Mouse (Mus musculus) brain, embryonic 18.5 days (tissue): ENCODE measurements around the gene Il34.
"Not testable (repeated sequence)": the region's sequence is repeated elsewhere in the genome, so short reads cannot be mapped to it uniquely, and the experiment has no call there.

ENCODE experiments used
- DNase-seq: peaks from one replicate; pipeline ENCODE4 v3.0.0-alpha.2; 2012; ENCODE audit warnings: low read depth, low spot score

Il34 gene

DNA sequence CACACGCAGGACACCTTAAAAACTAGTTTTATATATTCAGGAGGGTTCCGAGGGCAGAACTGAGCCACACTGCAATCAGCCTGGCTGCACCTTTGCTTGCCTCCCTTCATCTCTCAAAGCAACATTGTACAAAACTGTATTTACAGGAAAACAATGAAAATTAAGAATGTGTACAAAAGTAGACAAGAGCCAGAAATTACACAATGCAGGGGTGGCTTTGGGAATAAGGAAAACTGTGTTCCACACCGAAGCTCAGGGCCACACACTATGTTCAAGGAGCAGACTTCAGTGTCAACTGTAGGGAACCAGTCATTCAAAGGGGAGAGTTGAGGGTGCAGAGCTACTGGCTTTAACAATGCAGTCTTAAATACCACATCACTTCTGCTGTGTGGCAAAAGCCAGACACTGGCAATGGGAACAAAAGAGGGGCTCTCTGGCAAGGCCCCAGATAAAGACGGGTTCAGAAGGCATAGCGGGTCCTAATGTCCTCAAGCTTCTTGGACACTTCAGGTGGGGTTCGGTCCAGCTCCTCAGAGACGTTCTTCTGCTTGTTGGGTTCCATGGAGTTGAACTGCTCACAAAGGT is 4.8 kb upstream of the Il34 start:
- DNase-seq: no peak

DNA sequence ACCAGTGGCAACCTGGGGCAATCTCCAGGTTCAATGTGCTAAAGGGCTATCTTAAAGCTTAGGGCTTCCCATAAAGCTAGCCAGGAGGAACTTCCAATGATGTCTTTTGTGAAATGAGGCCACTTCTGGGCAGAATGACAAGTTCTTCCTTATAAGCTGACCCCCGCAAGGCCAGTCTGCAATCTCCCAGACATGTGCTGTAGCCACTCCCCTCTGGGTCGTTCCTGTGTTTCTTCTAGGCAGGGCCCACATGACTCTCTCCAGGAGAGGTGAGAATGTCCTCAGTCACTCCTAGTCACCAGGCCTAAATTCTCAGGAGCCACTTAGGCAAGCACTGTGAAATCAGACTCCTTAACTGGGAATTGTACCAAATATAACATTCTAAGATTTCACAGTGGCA is 4.1 kb upstream of the Il34 start:
- DNase-seq: no peak

DNA sequence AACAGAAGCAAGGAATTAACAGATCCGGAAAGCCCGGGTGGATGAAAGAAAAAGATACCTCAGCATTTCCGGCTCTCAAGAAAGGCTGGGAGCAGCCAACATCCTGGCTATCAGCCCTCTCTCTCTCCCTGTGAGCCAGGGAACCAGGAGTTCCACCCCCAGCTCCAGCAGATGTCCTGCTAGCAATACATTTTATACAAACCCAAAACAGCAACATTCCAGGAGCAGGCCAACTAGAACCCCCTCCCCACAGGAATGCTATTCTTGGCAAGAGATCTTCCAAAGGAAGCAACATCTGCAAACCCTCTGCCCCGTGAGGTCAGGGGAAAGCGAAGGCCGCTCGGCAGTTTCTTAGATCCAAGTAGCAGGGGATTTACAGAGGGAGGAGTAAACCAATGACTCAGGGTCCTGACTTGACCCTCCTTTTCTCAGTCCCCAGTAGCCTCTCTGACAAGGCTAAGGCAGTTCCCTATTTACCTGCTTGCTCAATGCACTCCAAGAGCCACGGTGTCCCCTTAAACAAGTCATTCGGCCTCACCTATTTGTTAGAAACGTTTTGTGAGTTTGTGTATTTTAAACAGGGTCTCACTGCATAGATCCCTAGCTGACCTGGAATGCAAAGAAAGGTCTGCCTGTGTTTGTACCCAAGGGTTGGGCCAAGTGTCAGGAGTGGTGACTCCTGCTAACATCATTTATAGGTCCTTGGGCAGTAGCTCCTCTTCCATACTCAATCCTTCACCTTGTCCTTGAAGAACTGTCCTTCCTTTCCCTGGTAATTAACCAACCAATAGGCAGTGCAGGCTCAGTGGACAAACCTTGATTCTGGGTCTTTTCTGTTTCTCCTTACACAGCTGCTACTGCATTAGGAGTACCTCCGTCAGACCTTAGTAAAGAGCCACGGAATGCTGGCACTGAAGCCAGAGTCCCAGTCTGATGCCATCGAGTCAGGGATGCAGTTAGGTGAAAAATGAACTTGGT is 3.1 kb upstream of the Il34 start:
- no peak for DNase-seq

DNA sequence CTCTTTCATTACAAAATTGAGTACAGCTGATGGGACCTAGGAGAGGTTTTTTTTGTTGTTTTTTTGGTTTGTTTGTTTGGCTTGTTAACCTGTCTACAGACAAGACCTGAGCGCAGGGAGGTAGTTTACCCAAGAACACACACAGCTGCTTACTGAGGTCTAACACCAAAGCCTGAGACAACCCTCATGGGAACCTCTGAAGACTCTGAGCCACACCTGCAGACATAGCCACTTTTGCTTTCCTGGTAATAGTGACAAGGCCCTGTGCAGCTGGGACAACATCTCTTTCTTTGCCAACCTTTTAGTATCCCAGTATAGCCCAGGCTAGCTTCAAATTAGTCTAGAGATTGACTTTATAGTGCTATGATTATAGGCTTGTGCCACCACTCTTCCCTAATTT is 422 bp upstream of the Il34 start:
- no peak for DNase-seq

DNA sequence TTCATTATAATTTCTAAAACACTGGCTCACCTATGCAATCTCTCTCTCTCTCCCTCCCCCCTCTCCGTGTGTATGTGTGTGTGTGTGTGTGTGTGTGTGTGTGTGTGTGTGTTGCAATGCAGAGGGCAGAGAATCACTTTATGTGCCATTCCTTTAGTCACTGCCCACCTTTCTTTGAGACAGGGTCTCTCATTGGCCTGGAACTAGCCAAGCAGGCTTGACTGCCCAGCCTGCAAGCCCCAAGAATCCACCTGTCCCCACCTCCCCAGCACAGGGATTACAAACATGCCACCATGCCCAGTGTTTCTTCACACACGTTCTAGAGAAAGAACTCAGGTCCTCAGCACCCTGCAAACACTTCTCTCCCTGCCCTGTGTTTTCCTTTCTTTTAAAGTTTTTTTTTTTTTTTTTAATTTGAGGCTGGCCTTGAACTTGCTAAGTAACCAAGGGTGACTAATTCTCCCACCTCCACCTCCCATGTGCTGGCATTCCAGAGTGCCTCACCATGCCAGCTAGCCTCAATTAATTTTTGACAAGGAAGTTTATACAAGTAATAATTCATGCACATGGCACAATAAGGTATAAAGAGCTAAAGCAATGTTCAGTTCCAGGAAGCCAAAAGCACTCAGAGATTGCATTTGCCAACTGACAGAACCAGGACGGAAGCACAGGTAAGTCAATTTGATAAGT is 754 bp downstream of the Il34 start:
- DNase-seq: no peak

DNA sequence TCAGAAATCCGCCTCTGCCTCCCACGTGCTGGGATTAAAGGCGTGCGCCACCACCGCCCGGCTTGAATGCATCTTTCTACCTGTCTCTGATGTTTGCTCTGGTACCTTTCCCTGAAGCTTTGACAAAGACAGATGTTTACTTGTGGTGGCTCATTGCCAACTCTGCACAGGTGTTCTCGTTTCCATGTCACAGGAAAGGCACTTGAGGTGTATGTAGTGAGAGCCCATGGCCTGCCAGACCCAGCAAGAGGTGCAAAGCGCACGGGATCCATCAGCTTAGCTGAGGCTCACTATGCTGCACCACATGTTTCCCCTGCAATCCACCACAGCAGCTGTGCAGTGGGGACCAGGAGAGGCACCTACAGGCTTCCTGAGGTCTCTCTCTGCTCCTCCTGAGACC is 1.9 kb downstream of the Il34 start:
- no peak for DNase-seq

DNA sequence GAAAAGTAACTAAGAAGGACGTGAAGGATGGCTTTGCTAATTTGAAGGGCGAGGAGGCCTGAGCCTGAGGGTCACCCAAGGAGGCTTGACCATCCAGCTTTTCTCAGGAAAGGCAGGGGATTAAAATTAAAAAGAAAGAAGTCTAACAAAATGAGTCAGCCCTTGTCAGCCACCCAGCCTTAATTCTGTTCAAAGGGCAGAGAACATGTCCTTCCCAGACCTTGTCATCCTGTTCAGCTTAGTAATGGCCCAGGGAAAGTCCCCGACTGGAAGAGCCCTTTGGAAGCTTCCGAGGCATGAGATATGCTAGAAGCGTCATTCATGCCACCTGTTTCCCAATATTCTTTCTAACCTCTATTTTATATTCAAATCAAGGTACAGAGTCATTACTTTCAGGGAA is 2.7 kb downstream of the Il34 start:
- DNase-seq: no peak

DNA sequence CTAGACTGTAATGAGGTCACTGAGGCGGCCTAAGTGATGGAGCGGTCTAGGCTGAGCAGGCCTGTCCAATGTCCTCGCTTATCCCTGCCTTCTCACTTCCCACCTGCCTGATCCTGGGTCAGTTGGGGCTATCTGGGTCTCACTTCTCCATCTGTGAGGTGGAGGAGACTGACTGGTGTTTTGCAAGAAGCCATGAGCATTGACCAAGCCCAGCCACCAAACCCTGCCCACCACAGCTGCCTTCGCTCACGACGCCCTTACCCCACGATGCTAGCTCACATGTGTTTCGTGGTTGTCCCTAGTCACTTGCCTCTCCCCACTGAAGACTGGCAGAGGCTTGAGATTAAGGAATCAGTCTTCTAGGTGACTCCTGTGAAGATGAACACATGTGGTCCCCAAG is 8.6 kb downstream of the Il34 start:
- DNase-seq: no peak

DNA sequence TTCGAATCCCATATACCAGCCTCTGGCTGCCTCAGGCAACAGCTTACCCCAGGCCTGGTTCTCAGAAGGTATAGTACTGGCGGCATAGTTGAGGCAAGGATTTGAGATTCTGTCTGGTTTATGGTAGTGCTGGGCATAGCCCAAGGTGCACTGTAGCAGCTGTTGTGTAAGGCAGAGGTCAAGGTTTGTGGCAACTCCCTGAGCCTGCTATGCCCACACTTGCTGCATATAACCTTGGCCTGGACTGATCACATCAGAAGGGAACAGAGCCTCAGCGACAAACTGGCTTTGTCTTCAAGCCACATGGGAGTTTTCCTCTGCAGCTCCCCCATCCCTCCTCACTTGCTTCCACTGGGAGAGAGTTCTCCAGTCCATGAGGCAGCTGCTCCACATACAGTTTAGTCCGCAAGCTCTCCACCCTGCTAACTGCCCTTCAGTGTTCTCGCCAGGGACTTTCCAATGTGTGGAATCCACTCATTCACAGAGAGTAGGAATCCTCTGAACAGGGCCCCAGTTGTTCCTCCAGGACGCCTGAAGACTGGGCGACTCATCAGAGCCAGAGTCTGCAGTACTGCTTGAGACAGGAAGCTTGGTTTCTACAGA is 11.3 kb downstream of the Il34 start:
- no peak for DNase-seq

DNA sequence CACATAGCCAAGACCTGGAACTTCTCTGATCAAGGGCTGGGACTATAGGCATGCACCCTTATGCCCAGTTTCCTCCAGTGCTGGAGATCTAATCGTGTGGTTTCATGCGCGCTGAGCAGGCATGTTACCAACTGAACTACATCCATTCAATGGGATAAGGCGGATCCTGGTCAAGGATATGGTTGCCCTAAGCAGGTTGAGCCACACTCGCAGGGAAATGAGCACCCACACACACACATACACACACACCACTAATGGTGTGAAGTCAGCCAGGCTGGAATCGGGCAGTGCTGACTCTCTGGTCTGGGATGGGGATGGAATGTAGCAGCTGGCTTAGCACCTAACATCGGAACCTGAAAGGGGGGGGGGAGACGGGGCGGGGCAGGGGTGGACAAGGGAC is 11.8 kb downstream of the Il34 start:
- DNase-seq: no peak

DNA sequence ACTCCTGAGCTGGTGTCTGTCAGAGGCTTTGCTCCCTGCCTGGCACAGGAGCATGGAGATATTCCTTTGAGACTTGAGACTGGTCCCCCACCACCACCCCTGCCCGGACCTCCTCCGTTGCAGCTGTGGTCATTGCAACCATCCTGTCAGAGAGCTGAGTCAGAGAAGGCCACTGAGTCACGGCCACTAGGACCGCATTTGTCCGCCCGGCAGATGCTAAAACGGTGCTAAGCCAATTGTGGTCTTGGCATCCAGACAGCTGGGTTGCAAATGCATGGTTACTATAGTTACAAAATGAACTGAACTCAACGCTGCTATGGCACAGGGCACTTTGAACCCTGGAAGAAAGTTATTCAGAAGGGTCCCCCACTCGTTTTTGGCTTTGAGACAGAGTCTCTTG is 12.2 kb downstream of the Il34 start:
- no peak for DNase-seq

DNA sequence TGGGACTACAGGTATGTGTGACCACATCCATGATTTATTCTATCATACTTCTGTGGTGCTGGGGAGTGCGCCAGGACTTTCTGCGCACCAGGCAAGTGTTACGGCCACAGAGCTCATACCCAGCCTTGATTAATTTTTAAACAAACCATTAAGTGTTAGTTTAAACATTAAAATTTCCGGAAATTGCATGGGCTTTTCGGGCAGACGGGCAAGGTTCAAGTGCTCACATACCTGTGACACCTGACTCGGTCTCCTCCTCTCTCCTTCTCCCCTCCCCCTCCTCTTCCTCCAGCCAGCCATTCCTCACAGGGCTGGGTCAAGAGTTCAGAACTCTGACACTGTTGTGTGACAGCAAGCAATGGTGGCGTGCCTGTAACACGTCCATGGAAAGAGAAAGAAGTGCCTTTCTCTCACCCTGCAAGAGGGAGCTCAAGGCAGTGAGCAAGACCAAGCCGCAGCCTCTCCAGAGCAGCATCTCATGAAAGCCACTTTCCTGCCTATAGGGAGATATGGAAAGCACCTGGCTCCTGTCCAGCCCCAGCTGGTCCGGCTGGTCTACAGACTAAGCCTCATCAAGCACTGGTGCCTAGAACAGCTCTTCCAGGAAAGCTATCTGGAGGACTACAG is 13.0 kb downstream of the Il34 start:
- DNase-seq: no peak

DNA sequence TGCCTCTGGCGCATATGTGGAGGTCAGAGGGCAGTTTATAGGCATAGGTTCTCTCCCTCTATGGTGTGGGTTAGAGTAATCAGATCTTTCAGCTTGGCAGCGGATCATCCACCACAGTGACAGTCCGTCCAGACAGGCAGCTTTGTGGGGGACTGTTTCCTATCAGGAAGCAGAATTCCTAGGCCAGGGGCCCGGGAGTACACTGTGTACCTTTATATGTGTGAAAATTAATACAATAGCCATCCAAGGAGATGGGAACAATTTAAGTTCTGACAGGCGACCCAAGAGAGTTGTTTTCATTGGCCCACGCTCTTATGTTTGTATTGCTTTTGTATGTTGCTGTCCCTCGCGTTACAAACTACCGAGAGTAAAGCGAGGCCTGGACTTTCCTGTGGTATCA is 14.6 kb downstream of the Il34 start:
- DNase-seq: no peak

DNA sequence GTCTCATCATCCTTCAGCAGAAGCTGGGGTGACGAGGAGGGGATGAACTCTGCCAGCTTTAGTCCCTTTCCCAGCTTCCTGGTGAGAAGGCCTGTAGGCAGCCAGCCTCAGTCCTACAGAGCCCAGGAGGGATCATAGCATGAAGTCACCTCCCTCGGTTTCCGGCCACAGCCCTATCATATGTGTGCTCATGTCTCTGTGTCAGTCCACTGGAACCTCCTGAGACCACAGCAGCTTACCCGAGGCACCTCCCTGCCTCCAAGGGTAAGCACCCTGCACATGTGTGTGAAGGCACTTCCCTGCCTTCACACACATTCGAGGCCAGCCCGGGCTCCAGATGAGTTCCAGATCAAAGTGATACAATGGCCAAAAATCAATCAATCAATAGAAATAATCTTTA is 15.5 kb downstream of the Il34 start:
- no peak for DNase-seq

DNA sequence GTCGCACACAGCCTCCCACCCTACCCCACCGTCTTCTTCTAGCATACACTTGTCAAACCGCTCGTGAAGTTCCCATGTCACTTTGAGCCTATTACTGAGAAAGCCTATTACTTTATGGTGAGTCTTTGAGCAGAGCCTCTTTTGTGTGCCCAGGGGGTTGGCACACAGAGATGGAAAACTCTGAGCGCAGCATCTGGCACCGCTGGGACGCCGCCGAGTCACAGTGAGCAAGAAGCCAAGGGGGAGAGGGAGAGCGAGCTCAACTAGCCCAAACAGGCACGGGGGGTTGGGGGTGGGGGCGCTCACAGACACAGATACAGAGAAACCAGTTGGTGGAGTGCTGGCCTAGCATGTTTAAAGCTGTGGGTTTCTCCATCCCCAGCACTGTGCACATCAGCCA is 16.2 kb downstream of the Il34 start:
- DNase-seq: no peak

DNA sequence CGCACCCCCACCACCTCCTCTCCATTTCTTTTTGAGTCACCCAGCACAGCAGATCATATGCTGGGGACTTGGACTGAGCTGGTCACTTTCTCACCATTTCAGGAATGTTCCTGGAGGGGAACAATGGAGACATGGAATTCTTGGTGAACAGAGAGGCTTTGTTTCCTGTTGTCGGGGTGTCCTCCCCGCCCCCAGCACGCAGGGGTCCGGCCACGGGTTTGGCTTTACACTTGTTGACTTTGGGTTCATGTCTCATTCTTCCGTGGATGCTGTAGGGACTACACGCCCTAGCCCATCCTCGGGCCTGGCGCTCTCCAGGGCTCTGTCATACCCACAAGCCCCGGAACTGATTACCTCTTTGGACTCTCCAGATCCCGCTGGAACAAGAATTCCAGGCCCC is 16.7 kb downstream of the Il34 start:
- DNase-seq: no peak

DNA sequence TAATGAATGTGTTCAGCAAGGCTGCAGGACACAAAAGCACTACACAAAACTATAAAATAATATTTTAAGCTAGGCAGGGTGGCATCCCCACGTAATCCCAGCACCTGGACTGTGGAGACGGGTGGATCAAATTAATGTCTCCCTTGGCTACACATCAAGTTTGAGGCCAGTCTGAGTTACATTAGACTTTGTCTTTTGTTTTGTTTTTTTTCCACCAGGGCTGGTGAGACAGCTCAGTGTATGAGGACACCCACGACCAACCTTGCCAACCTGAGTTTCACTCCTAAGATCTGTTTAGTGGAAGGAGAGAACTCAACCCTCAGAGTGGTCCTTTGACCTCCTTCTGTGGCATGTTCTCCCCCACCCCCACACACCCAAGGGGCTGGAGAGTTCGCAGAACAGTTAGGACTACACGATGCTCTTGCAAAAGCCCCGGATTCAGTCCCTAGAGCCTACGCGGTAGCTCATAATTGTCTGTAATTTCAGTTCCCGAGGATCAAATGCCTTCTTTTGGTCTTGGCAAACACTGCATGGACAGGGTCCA is 18.2 kb downstream of the Il34 start:
- no peak for DNase-seq

DNA sequence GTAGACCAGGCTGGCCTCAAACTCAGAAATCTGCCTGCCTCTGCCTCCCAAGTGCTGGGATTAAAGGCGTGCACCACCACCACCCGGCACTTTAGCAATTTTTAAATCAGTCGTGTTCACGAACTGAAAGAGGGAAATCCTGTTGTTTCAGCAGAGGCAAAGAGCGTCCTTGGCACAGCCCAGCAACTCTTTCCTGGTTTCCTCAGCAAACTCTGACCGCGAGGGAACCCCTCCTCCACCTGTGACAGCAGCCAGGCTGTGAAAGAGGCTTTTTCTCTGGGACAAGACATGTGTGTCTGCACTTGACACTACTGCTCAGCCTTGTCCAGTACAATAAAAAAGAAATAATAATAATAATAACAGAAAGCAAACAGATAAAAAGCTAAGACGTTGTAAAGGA is 18.8 kb downstream of the Il34 start:
- DNase-seq: no peak

DNA sequence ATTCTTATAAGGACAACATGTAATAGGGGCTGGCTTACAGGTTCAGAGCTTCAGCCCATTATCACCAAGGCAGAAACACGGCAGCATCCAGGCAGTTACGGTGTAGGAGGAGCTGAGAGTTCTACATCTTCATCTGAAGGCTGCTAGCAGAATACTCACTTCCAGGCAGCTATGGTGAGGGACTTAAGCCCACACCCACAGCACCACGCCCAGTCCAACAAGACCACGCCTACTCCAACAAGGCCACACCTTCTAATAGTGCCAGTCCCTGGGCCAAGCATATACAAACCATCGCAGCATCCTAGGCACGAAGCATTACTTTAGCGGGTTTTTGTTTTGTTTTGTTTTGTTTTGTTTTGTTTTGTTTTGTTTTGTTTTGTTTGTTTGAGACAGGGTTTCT is 19.2 kb downstream of the Il34 start:
- not testable (repeated sequence) for DNase-seq

DNA sequence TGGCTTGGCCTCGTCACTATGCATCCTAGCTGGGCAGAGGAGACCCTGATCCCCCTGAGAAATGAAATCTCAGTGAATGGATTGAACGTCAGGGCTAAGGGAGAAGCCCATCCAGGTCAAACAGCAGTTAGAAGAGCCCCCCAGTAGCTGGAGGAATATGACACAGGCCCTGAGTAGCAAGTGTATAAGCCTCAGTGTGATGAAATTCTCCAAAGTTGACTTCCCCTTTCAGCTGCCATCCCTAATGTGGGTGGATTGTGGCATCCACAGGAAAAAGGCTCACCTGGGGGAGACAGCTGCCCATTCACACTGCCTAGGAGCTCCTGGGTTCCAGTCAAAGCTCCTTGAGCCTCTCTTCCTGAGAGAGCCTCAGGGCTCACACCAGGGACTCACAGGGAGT is 20.4 kb downstream of the Il34 start:
- no peak for DNase-seq

DNA sequence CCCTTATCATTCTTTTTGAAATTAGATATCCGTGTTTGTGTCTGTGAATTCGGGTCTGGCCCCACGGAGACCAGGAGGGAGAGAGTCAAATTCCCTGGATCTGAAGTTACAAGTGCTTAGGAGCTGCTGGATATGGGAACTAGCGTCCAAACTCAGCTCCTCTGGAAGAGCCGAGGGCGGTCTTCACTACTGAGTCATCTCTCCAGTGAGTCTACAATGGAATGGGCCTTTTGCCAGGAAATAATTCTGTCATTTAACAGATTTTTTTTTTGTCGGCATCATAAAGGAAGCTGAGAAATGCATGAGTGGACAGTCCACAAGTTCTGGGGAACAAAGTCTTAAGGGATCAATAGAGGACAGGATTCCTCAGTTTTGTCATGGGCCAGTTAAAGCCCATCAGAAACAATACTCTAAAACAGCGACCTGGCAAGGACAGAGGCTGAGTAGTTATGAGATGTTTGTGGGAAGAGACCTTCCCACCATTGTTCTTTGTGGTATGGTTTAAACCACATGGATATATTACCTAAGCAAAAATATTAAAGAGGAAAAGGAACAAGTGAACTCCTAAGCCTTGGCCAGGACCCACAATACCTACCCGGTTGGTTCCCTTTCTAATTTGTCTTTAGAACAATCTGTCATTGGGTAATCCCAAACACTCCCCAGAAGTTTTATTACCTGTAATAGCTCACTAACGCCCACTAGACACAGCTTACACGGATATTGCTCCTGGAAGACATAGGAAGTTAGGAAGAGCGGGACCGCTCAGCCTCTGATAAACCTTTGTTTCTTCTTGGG is 25.6 kb downstream of the Il34 start:
- DNase-seq: no peak
